Mouse (Mus musculus) frontal cortex, adult 2 months (tissue): ENCODE data around the gene Tgfb3. TPM values are rescaled to one million over a fixed set of nuclear protein-coding genes. Genes with fewer than 3 reads are reported as not detected.

Experiments used
- DNase-seq, 2 experiments: peaks; one replicate each; pipeline ENCODE4 v3.0.0; 2022; ENCODE audit warnings: low spot score in 1 of 2; ENCODE audit errors: extremely low spot score in 1 of 2
- polyA plus RNA-seq: library from polyadenylated mRNA; depleted of rRNA; stranded (reverse); fragments of >200 nt; gene quantifications from 2 replicates; pipeline ENCODE4 v1.2.3, GENCODE M21; 2012

The Tgfb3 gene
- polyA plus RNA-seq, 1 experiment: 16.6 TPM

- DNase-seq: peak; percentile 49 to 84
Observed at GRCm38 (mm10) chr12:86082481-86083012, 3.7 kb upstream of the Tgfb3 start, which contains the start of gene Ift43. Ift43 (plus strand) TSS chr12:86082541.

GRCm38 (mm10) chr12:86079202-86079667 lies 394 bp upstream of the Tgfb3 start:
- peak; percentile 73 to 96 for DNase-seq

- DNase-seq: no peak
Observed at GRCm38 (mm10) chr12:86078176-86078552, 677 bp downstream of the Tgfb3 start.

DNA sequence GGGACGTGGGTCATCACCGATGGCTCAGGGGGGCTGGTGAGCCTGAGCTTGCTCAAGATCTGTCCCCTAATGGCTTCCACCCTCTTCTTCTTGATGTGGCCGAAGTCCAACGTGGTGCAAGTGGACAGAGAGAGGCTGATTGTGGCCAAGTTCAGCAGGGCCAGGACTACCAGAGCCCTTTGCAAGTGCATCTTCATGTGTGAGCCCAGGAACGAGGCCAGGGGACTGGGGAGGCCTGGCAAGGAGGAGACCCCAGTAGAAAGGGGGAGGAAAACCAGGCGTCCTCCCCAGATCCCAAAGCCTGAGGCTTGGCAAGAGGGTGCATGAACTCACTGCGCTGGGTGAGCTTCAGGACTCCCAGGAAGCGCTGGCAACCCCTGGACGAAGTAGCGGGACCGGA lies 1.1 kb downstream of the Tgfb3 start:
- DNase-seq: no peak

- peak in 1 of 2 experiments; percentile 17 for DNase-seq
Observed at GRCm38 (mm10) chr12:86077322-86077721, 1.5 kb downstream of the Tgfb3 start.

- peak in 1 of 2 experiments; percentile 60 for DNase-seq
Observed at GRCm38 (mm10) chr12:86076321-86076901, 2.4 kb downstream of the Tgfb3 start.

DNA sequence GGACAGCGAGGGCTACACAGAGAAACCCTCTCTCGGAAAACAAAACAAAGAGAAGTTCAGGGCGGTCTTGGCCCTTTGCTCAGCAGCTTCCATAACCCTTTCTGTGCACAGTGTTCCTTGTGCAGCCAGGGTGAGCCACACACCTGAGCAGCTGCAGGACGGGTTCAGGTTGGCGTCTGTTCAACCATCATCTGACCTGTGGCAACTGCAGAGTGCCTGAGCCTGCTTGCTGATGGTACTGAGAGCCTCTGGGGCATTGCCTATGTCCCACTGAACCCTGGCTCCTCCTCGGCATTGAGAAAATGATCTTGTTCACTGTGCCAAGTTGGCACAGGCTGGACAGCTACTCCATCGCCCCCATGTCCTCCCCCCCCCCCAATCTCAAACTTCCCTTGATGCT lies 3.5 kb downstream of the Tgfb3 start:
- no peak for DNase-seq

GRCm38 (mm10) chr12:86074681-86075080 lies 4.2 kb downstream of the Tgfb3 start:
- peak in 1 of 2 experiments; percentile 64 for DNase-seq

- DNase-seq: peak in 1 of 2 experiments; percentile 19
Observed at GRCm38 (mm10) chr12:86071432-86071831, 7.4 kb downstream of the Tgfb3 start.

GRCm38 (mm10) chr12:86064796-86065195 lies 14.0 kb downstream of the Tgfb3 start:
- no peak for DNase-seq

GRCm38 (mm10) chr12:86059341-86059740 lies 19.5 kb downstream of the Tgfb3 start:
- DNase-seq: no peak

DNA sequence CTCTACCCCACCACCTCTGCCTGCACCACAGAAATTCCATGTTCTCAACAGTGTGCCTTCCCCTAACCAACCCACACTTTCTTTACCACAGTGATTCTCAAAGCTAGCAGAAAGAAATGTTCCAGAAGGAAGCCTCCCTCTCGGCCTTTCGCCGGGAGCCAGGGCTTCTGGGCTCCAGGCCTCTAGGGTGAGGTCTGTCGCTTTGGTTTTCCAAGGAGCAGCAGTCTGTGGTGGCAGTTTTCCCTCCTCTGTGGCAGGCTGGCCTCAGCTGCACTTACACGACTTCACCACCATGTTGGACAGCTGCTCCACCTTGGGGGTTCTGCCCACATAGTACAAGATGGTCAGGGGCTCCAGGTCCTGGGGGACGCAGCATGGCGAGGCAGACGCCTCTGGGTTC lies 21.3 kb downstream of the Tgfb3 start:
- DNase-seq: no peak

- no peak for DNase-seq
Observed at GRCm38 (mm10) chr12:86056976-86057375, 21.9 kb downstream of the Tgfb3 start.

- DNase-seq: no peak
Observed at GRCm38 (mm10) chr12:86055306-86055705, 23.5 kb downstream of the Tgfb3 start.

DNA sequence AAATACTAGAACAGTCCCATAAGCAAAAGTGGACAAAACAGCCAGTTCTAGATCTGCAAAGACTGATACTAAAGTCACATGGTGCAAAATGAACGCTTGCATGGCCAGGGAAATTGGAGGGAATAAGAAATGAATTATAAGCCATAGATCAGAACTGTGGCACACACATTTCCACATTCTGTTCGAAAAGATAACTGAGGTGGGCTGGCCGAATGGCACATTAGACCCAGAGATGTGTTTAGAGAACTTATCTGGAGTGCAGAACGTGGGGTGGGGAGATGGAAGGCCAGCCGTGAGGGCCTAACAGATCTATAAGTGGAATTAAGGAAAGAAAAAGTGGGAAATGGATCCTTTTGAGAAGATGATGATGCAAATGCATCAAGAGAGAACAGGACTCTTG lies 27.4 kb downstream of the Tgfb3 start:
- no peak for DNase-seq

DNA sequence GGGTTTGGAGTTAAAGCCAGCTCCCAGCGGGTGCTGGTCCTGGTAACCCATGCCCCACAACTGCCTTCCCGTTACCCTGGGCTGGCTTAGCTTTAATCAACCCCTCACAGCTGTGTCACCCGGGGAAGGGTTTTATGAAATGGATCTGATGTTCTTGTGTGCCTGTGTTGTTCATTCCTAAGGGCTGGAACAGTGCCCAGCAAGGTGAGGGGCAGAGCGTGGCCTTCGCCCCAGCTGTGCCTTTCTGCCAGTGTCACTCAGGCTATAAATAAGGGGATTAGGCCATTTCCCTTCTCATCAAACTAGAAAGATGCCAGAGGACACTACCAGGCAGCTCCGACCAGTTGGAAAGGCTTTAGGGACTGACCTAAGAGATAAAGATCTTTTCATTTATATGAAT lies 29.0 kb downstream of the Tgfb3 start:
- DNase-seq: no peak

GRCm38 (mm10) chr12:86047376-86047775 lies 31.5 kb downstream of the Tgfb3 start:
- DNase-seq: no peak

- DNase-seq: no peak
Observed at GRCm38 (mm10) chr12:86046776-86047175, 32.1 kb downstream of the Tgfb3 start.

GRCm38 (mm10) chr12:86046141-86046540 lies 32.7 kb downstream of the Tgfb3 start:
- DNase-seq: no peak

DNA sequence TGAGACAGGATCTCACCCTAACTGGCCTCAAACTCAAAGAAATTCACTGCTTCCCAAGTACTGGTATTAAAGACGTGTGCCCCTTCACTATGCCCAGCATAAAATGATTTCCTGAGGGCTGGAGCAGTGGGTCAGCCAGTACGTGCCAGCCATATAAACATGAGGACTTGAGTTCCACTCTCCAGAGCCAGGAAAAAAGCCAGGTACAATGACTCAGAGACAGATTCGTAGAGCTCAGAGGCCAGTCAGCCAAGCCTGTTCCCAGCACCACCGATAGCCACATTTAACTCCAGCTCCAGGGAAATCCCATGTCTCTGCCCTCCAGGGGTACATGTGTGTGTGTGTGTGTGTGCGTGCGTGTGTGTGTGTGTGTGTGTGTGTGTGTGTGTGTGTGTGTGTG lies 39.1 kb downstream of the Tgfb3 start:
- no peak for DNase-seq

DNA sequence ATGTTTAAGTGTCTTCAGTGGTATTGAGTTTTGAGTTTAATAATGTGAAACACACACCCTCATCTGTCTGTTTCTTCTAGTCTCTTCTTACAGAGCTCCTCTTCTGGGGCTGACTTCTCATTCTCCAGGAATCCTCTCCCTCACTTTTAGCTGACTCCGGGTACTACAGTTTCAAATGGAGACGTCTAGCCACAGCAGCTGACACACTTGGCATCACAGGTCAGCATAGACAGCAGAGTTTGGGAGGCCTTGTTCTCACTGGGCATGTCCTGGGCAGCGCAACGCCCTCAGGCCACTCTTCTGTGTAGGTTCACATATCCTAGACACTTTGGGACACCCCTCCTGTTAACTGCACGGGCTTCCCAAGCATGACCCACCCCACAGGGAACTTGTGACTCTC lies 39.8 kb downstream of the Tgfb3 start:
- no peak for DNase-seq

DNA sequence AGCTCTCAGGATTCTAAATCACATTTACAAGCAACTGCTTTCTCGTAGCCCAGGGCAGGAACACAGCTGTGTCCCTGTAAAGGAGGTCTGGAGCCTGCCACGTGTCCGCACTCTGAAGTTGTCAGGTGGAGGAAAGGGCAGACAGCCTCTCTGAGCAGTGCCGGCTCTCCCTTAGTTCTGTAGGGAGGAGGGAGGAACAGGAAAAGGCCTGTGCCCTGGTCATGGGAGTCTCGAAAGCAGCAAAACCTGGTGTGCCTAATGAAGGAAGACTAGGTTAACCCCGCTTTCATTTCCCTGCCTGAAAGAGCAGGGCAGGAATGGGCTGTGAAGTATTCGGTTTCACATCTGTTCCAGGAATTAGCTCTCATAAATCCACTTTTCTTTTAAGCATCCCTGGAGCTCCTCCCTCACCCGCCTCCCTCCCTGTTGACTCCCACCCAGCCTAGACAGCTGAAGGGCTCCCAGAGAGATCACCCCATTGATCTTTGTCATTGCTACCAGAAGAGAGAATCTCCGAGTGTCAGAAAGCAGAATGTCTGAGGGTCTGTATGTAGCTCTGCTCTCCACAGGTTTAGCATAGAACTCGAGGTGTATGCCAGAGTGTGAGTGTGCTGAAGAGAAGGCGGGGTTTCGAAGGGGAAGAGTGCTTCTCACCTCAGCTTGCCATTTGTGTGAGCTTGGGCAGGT lies 41.5 kb downstream of the Tgfb3 start:
- no peak for DNase-seq
